Mouse (Mus musculus): ENCODE results near the gene Wnt9b. TPM values are rescaled to one million over a fixed set of nuclear protein-coding genes. Genes with fewer than 3 reads are reported as not detected.
A peak's percentile ranks its signal among the peaks of the same experiment; 100 is the strongest.

Gene Wnt9b
- polyA plus RNA-seq, 1 experiment from 2014 or later: 0.60 TPM

DNA sequence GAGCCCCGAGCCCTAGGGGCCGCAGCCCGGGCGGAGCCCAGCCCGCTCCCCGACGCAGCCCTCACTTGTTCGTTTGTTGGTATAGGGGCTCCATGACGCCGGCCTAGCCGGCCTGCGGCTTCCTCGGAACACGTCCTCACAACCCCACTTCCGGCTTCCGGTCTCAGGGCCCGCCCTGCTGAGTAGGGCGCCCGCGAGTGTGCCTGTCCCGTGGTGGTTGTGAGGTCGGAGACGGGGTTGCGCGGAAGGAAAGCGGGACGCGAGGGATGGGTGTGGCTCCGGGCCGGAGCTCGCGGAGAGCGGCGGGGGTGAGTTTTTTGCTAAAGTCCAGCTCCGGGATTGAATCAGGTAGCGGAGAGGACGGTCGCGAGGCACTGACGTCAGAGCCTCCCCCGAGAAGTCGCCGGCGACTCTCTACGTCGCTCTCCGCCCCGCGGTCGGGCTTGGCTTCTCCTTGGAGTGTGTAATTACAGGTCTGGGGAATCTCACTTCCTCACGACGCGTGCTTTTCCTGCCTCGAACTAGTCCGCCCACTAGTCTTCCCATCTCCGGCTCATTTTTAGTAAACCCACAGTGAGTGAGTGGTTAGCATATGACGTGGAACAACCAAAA lies 52.0 kb downstream of the Wnt9b start, which contains the start of gene Gosr2:
Gosr2 (minus strand) TSS at position 334 of the 612 bp plus-strand sequence.
- Histone ChIP-seq H3K9ac (peak within 1 kb of the TSS; percentile 96), H3K27ac (peak within 1 kb of the TSS; percentile 99), H3K27me3 (no peaks in the 10 kb centered on the region), H3K4me1 (replicated peaks) (peaks cover 12% of the 10 kb centered on the region), H3K9me3 (replicated peaks) (no peaks in the 10 kb centered on the region), H3K4me3 (peak within 1 kb of the TSS; percentile 99), H3K4me2 (peak within 1 kb of the TSS; percentile 73), H3K36me3 (no peaks in the 10 kb centered on the region)
- under 1% methylated on average over 57 of the region's 57 CpGs for WGBS
- peak; percentile 94 for ATAC-seq (replicated peaks; ENCODE audit: insufficient number of reproducible peaks, insufficient read depth, low FRiP score, low read depth)

- Histone ChIP-seq H3K36me3 (no peaks in the 10 kb centered on the region), H3K4me3 (peak overlapping the region; percentile 99), H3K4me1 (replicated peaks) (peaks cover 12% of the 10 kb centered on the region), H3K9ac (peak overlapping the region; percentile 96), H3K4me2 (peak overlapping the region; percentile 73), H3K27ac (peak overlapping the region; percentile 99), H3K9me3 (replicated peaks) (no peaks in the 10 kb centered on the region), H3K27me3 (no peaks in the 10 kb centered on the region)
- WGBS: under 1% methylated on average over 18 of the region's 18 CpGs
- peak; percentile 32 for ATAC-seq (replicated peaks; ENCODE audit: insufficient number of reproducible peaks, insufficient read depth, low FRiP score, low read depth)
Observed at GRCm38 (mm10) chr11:103696851-103697564, 52.6 kb downstream of the Wnt9b start.

- no peaks in the 10 kb centered on the region for H3K9me3 ChIP-seq (replicated peaks)
- no peak overlapping the region for H3K27ac ChIP-seq
- ATAC-seq (replicated peaks; ENCODE audit: insufficient number of reproducible peaks, insufficient read depth, low FRiP score, low read depth): no peak
- H3K27me3 ChIP-seq: no peaks in the 10 kb centered on the region
- no peak overlapping the region for H3K4me3 ChIP-seq
- WGBS: 39% methylated on average over 1 of the region's 1 CpGs
- no peaks in the 10 kb centered on the region for H3K36me3 ChIP-seq
- H3K4me2 ChIP-seq: no peak overlapping the region
- H3K4me1 ChIP-seq (replicated peaks): peaks cover 41% of the 10 kb centered on the region
- no peak overlapping the region for H3K9ac ChIP-seq
Observed at GRCm38 (mm10) chr11:103693241-103693640, 56.4 kb downstream of the Wnt9b start.

GRCm38 (mm10) chr11:103691036-103691435 lies 58.6 kb downstream of the Wnt9b start:
- Histone ChIP-seq H3K9ac (no peak overlapping the region), H3K27me3 (no peaks in the 10 kb centered on the region), H3K4me1 (replicated peaks) (peaks cover 46% of the 10 kb centered on the region), H3K9me3 (replicated peaks) (no peaks in the 10 kb centered on the region), H3K4me3 (no peak overlapping the region), H3K4me2 (no peak overlapping the region), H3K36me3 (peaks cover 15% of the 10 kb centered on the region), H3K27ac (no peak overlapping the region)
- 34% methylated on average over 1 of the region's 1 CpGs for WGBS
- ATAC-seq (replicated peaks; ENCODE audit: insufficient number of reproducible peaks, insufficient read depth, low FRiP score, low read depth): no peak

- Histone ChIP-seq H3K9ac (no peak overlapping the region), H3K9me3 (replicated peaks) (no peaks in the 10 kb centered on the region), H3K36me3 (peaks cover 28% of the 10 kb centered on the region), H3K4me2 (no peak overlapping the region), H3K4me1 (replicated peaks) (peaks cover 49% of the 10 kb centered on the region), H3K27ac (peak overlapping the region; percentile 74), H3K4me3 (no peak overlapping the region), H3K27me3 (no peaks in the 10 kb centered on the region)
- WGBS: 33% methylated on average over 3 of the region's 3 CpGs
- no peak for ATAC-seq (replicated peaks; ENCODE audit: insufficient number of reproducible peaks, insufficient read depth, low FRiP score, low read depth)
Observed at GRCm38 (mm10) chr11:103688980-103689378, 60.6 kb downstream of the Wnt9b start.

GRCm38 (mm10) chr11:103688271-103688979 lies 61.2 kb downstream of the Wnt9b start:
- H3K27ac ChIP-seq: peak overlapping the region; percentile 74
- 20% methylated on average over 6 of the region's 6 CpGs for whole genome bisulfite sequencing

DNA sequence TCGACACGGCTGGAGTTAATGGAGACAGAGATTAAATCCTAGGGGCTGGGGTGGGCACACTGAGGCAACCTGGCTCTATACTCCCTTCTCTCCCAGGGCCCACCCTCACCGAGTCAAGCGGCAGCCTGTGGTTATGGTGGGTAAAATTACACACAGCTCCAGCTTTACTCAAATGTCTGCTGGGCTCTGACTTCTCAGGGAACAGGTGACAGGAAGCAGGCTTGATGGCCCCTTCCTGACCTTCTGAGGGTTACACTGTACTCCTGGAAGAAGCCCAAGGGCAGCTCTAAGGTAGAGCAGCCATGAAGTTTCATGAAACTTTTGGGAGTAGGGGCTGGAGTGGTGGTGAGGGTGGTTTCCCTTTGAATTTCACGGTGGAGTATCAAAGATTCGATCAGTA lies 62.9 kb downstream of the Wnt9b start:
- Histone ChIP-seq H3K4me3 (no peak overlapping the region), H3K4me2 (no peak overlapping the region), H3K4me1 (replicated peaks) (peaks cover 53% of the 10 kb centered on the region), H3K9ac (no peak overlapping the region), H3K27me3 (no peaks in the 10 kb centered on the region), H3K9me3 (replicated peaks) (no peaks in the 10 kb centered on the region), H3K27ac (no peak overlapping the region), H3K36me3 (peaks cover 51% of the 10 kb centered on the region)
- ATAC-seq (replicated peaks; ENCODE audit: insufficient number of reproducible peaks, insufficient read depth, low FRiP score, low read depth): no peak
- WGBS: 55% methylated on average over 6 of the region's 6 CpGs

More at GRCm38 (mm10) chr11:103688271-103688979, 61.2 kb downstream of the Wnt9b start:
- Histone ChIP-seq H3K4me2 (peak overlapping the region; percentile 26), H3K27me3 (no peaks in the 10 kb centered on the region), H3K9me3 (replicated peaks) (no peaks in the 10 kb centered on the region), H3K4me3 (no peak overlapping the region), H3K4me1 (replicated peaks) (peaks cover 53% of the 10 kb centered on the region), H3K36me3 (peaks cover 34% of the 10 kb centered on the region), H3K9ac (no peak overlapping the region)
- no peak for ATAC-seq (replicated peaks; ENCODE audit: insufficient number of reproducible peaks, insufficient read depth, low FRiP score, low read depth)

DNA sequence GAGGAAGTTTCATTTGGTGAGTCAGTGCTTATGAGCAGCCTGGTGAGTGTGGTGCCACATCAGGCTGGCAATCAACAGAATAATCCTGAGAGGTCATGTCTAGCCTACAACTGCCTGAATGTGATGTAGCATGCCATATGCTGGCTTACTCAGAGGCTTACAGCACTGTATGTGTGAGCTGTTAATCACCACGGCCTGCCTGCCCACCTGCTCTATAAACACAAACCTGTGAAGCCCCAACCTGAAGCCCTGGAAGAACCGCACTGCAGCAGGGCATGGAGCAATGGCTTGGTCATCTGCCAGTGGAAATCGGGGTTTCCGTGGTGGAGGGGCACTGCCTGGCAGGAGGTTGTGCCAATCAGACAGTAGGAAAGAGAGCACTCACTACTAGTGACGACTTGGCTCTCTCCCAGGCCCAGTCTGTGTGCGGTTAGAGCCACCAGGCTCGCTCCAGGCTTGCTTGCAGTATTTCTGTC lies 64.3 kb downstream of the Wnt9b start:
- no peaks in the 10 kb centered on the region for H3K9me3 ChIP-seq (replicated peaks)
- no peaks in the 10 kb centered on the region for H3K27me3 ChIP-seq
- ATAC-seq (replicated peaks; ENCODE audit: insufficient number of reproducible peaks, insufficient read depth, low FRiP score, low read depth): no peak; the same call in 1 of the 2 replicates
- peaks cover 64% of the 10 kb centered on the region for H3K36me3 ChIP-seq
- WGBS: 61% methylated on average over 7 of the region's 7 CpGs
- no peak overlapping the region for H3K27ac ChIP-seq
- no peak overlapping the region for H3K4me3 ChIP-seq
- no peak overlapping the region for H3K9ac ChIP-seq
- H3K4me2 ChIP-seq: no peak overlapping the region
- H3K4me1 ChIP-seq (replicated peaks): peaks cover 42% of the 10 kb centered on the region

DNA sequence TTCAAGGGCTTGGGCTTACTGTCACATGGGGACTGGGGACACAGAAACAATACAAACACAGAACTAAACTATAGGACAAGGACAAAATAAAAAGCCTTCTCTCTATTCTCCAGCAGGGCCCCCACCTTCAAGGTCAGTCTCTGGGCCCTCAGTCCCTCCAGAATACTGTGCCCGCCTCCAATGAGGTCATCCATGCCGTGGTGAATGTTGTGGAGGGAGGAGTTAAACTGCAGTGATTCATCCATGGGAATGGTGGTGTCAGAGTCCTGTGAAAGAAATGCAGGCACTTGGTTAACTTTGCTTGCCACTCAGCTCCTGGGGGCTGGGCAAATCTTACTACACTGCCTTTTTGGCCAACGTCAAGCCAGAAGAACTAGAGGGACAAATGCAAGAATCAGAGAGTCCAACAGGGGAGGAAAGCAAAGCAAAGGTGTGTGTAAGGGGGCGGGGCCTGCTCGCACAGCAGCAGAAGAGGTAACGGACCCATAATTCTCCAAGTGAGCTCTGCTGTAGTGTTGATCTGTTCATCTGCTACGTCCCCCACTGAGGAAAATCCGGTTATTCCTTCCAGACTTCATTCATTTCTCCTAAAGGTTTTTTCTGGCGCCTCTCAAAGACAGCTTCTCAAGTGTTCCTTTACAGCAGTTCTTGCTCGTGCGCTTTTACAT lies 65.8 kb downstream of the Wnt9b start:
- Histone ChIP-seq H3K9ac (no peak overlapping the region), H3K27me3 (no peaks in the 10 kb centered on the region), H3K27ac (peak overlapping the region; percentile 9; the same call in 1 of the 2 replicates), H3K4me1 (replicated peaks) (peaks cover 27% of the 10 kb centered on the region), H3K36me3 (peaks cover 74% of the 10 kb centered on the region), H3K9me3 (replicated peaks) (no peaks in the 10 kb centered on the region), H3K4me2 (no peak overlapping the region), H3K4me3 (no peak overlapping the region)
- 74% methylated on average over 11 of the region's 11 CpGs for WGBS
- peak; percentile 53; the same call in 1 of the 2 replicates for ATAC-seq (replicated peaks; ENCODE audit: insufficient number of reproducible peaks, insufficient read depth, low FRiP score, low read depth)
